Mouse (Mus musculus) lung, embryonic 16.5 days (tissue): Measurements from ENCODE around the gene Snta1. TPM values are rescaled to one million over a fixed set of nuclear protein-coding genes. Genes with fewer than 3 reads are reported as not detected.
A peak's percentile ranks its signal among the peaks of the same experiment; 100 is the strongest.

Source experiments
- ATAC-seq: fragments of 200-750 bp; cut with Nextera tagmentation; 2 replicates; pipeline ENCODE4 v1.8.0; 2017; ENCODE audit warnings: low read depth, mild to moderate bottlenecking, moderate library complexity
- H3K27ac ChIP-seq: fragments of 300-500 bp; sonication (generic); 2 replicates; pipeline ENCODE4 v1.5.1; 2014; ENCODE audit warnings: mild to moderate bottlenecking, control low read depth, low read length
- H3K27me3 ChIP-seq: fragments of 300-500 bp; sonication (generic); 2 replicates; pipeline ENCODE4 v1.6.1; 2014; ENCODE audit warnings: low read depth, low read length, mixed read lengths; ENCODE audit not compliant: control insufficient read depth, insufficient read depth
- H3K36me3 ChIP-seq: fragments of 300-500 bp; sonication (generic); 2 replicates; pipeline ENCODE4 v1.6.1; 2014; ENCODE audit warnings: low read length; ENCODE audit not compliant: control insufficient read depth, insufficient read depth
- H3K4me1 ChIP-seq: fragments of 300-500 bp; sonication (generic); replicated peaks from 2 replicates; pipeline ENCODE4 v1.6.1; 2014; ENCODE audit warnings: low read length, mixed read lengths; ENCODE audit not compliant: control insufficient read depth, insufficient read depth
- H3K4me2 ChIP-seq: fragments of 300-500 bp; sonication (generic); 2 replicates; pipeline ENCODE4 v1.6.1; 2014; ENCODE audit warnings: low read depth, low read length, control low read depth
- H3K4me3 ChIP-seq: fragments of 300-500 bp; sonication (generic); 2 replicates; pipeline ENCODE4 v1.5.1; 2014; ENCODE audit warnings: mild to moderate bottlenecking, low read length, control low read depth
- H3K9ac ChIP-seq: fragments of 300-500 bp; sonication (generic); 2 replicates; pipeline ENCODE4 v1.6.1; 2014; ENCODE audit warnings: low read length, control low read depth
- H3K9me3 ChIP-seq: fragments of 300-500 bp; sonication (generic); 2 replicates; pipeline ENCODE4 v1.6.1; 2016; ENCODE audit warnings: low read length; ENCODE audit not compliant: control insufficient read depth
- WGBS: fragments of 180-500 bp; shearing (Covaris S2); extraction: QIAGEN DNeasy Blood & Tissue Kit; methylation state at CpG from one replicate; pipeline ENCODE4 v1.1.7; 2014; 5-methylcytosine and 5-hydroxymethylcytosine counted together
- polyA plus RNA-seq: library from polyadenylated mRNA; unstranded; fragments of >200 nt; fragmentation: Nextera tagmentation; extraction: Ambion mirVana; gene quantifications from 2 replicates; pipeline ENCODE4 v1.2.1, GENCODE M21; 2015

The Snta1 gene
- polyA plus RNA-seq, 1 experiment from 2014 or later: 8.2 TPM

GRCm38 (mm10) chr2:154412018-154412666, 4.2 kb upstream of the Snta1 start:
- WGBS: 62% methylated on average over 7 of the region's 7 CpGs
- H3K4me1 ChIP-seq: no peaks in the 10 kb centered on the region; the same call in 1 of the 2 replicates
- H3K4me2 ChIP-seq: no peak overlapping the region
- no peak overlapping the region for H3K9ac ChIP-seq
- no peaks in the 10 kb centered on the region for H3K36me3 ChIP-seq
- no peaks in the 10 kb centered on the region for H3K9me3 ChIP-seq
- no peak overlapping the region for H3K27ac ChIP-seq
- ATAC-seq: no peak
- no peak overlapping the region for H3K4me3 ChIP-seq
- no peaks in the 10 kb centered on the region; the same call in 1 of the 2 replicates for H3K27me3 ChIP-seq

- H3K27ac ChIP-seq: no peak overlapping the region
- WGBS: 34% methylated on average over 2 of the region's 2 CpGs
- H3K4me2 ChIP-seq: no peak overlapping the region
These were observed 2.5 kb upstream of the Snta1 start for GRCm38 (mm10) chr2:154410355-154410754.

GRCm38 (mm10) chr2:154407063-154407642, 746 bp downstream of the Snta1 start:
- ATAC-seq: no peak
- WGBS: 32% methylated on average over 11 of the region's 11 CpGs
- peak overlapping the region; percentile 70 for H3K9ac ChIP-seq
- H3K36me3 ChIP-seq: no peaks in the 10 kb centered on the region
- peak overlapping the region; percentile 64 for H3K4me3 ChIP-seq
- H3K27ac ChIP-seq: no peak overlapping the region
- H3K4me1 ChIP-seq: peaks cover 13% of the 10 kb centered on the region
- H3K9me3 ChIP-seq: no peaks in the 10 kb centered on the region
- H3K27me3 ChIP-seq: no peaks in the 10 kb centered on the region; the same call in 1 of the 2 replicates
- H3K4me2 ChIP-seq: peak overlapping the region; percentile 85

More at GRCm38 (mm10) chr2:154410355-154410754, 2.5 kb upstream of the Snta1 start:
- no peak overlapping the region for H3K9ac ChIP-seq
- ATAC-seq: no peak
- H3K4me1 ChIP-seq: no peaks in the 10 kb centered on the region; the same call in 1 of the 2 replicates
- H3K4me3 ChIP-seq: no peak overlapping the region
- no peaks in the 10 kb centered on the region for H3K9me3 ChIP-seq
- no peaks in the 10 kb centered on the region; the same call in 1 of the 2 replicates for H3K27me3 ChIP-seq
- no peaks in the 10 kb centered on the region for H3K36me3 ChIP-seq

- no peak overlapping the region for H3K9ac ChIP-seq
- no peaks in the 10 kb centered on the region for H3K9me3 ChIP-seq
- H3K4me2 ChIP-seq: no peak overlapping the region
- H3K4me3 ChIP-seq: no peak overlapping the region
- H3K36me3 ChIP-seq: no peaks in the 10 kb centered on the region
- no peaks in the 10 kb centered on the region; the same call in 1 of the 2 replicates for H3K27me3 ChIP-seq
- no peak for ATAC-seq
- H3K4me1 ChIP-seq: peaks cover 13% of the 10 kb centered on the region
- H3K27ac ChIP-seq: no peak overlapping the region
- 61% methylated on average over 5 of the region's 5 CpGs for WGBS
These were observed 2.4 kb downstream of the Snta1 start for GRCm38 (mm10) chr2:154405447-154405994.

GRCm38 (mm10) chr2:154402811-154403210, 5.1 kb downstream of the Snta1 start:
- no peak overlapping the region; the same call in 1 of the 2 replicates for H3K4me2 ChIP-seq
- no peaks in the 10 kb centered on the region for H3K9me3 ChIP-seq
- no peaks in the 10 kb centered on the region for H3K27me3 ChIP-seq
- H3K4me3 ChIP-seq: no peak overlapping the region
- WGBS: 7% methylated on average over 7 of the region's 7 CpGs
- no peaks in the 10 kb centered on the region for H3K36me3 ChIP-seq
- ATAC-seq: peak; percentile 91
- peaks cover 13% of the 10 kb centered on the region for H3K4me1 ChIP-seq
- H3K27ac ChIP-seq: peak overlapping the region; percentile 78
- H3K9ac ChIP-seq: peak overlapping the region; percentile 44; the same call in 1 of the 2 replicates

GRCm38 (mm10) chr2:154401976-154402375, 5.9 kb downstream of the Snta1 start:
- WGBS: 12% methylated on average over 1 of the region's 1 CpGs
- Histone ChIP-seq H3K4me2 (no peak overlapping the region), H3K9ac (no peak overlapping the region), H3K27ac (no peak overlapping the region), H3K4me1 (peaks cover 13% of the 10 kb centered on the region), H3K9me3 (no peaks in the 10 kb centered on the region), H3K4me3 (no peak overlapping the region), H3K36me3 (no peaks in the 10 kb centered on the region), H3K27me3 (no peaks in the 10 kb centered on the region)
- no peak for ATAC-seq

DNA sequence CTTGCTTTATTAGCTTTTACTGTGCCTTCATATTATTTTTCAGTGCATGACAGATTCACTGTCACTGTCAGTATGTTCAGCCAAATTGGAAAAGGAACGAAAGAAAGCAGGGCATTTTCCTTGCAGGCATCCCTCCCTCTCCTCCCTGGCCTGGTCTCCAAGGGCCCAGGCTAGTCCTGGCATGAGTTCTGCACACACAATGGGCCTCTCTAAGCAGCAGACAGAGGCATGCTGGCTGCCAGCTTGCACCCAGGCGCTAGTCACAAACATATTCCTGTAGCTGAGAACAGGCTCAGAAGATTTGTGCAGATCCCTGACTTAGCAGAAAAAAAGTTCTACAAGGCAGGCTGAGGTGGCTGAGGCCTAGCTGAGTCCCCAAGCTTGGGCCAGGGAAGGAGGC, 8.6 kb downstream of the Snta1 start:
- no peak for ATAC-seq
- Histone ChIP-seq H3K9ac (no peak overlapping the region), H3K4me1 (peaks cover 13% of the 10 kb centered on the region), H3K27me3 (no peaks in the 10 kb centered on the region), H3K27ac (no peak overlapping the region), H3K9me3 (no peaks in the 10 kb centered on the region), H3K36me3 (no peaks in the 10 kb centered on the region), H3K4me3 (no peak overlapping the region), H3K4me2 (no peak overlapping the region)
- WGBS: 75% methylated on average over 2 of the region's 2 CpGs

DNA sequence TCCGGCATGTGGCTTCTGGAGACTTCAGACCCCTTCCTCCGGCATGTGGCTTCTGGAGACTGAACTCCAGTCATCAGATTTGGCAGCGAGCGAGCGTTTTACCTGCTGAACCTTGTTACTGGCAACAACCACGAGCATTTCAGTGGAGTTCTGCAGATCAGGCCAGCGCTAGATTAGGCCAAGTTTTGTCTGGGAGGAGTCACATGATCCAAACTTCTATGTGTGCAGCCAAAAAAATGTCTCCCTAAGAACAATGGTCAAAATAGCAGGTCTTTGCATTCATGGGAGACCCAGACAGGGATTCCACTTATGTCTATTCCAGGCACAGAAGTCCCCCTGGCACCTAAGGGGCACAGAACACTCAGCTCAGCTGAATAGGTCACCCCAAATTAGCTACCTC, 9.6 kb downstream of the Snta1 start:
- ATAC-seq: no peak
- H3K27ac ChIP-seq: no peak overlapping the region
- H3K4me3 ChIP-seq: no peak overlapping the region
- no peaks in the 10 kb centered on the region for H3K36me3 ChIP-seq
- no peaks in the 10 kb centered on the region for H3K9me3 ChIP-seq
- no peaks in the 10 kb centered on the region for H3K27me3 ChIP-seq
- WGBS: 79% methylated on average over 7 of the region's 7 CpGs
- peaks cover 9% of the 10 kb centered on the region for H3K4me1 ChIP-seq
- no peak overlapping the region for H3K4me2 ChIP-seq
- H3K9ac ChIP-seq: no peak overlapping the region

GRCm38 (mm10) chr2:154396529-154396928, 11.4 kb downstream of the Snta1 start:
- H3K4me2 ChIP-seq: no peak overlapping the region
- H3K9ac ChIP-seq: no peak overlapping the region
- WGBS: 64% methylated on average over 2 of the region's 2 CpGs
- no peaks in the 10 kb centered on the region for H3K4me1 ChIP-seq
- H3K4me3 ChIP-seq: no peak overlapping the region
- H3K36me3 ChIP-seq: no peaks in the 10 kb centered on the region
- no peak for ATAC-seq
- H3K27ac ChIP-seq: no peak overlapping the region
- no peaks in the 10 kb centered on the region for H3K27me3 ChIP-seq
- H3K9me3 ChIP-seq: no peaks in the 10 kb centered on the region
